Mouse (Mus musculus): ENCODE measurements at regions not wholly inside any gene's neighbourhood (a gene's known extent, or its start where the extent isn't known, plus 50 kb on each side); places are given as distances from the start of the nearest gene placed in this dataset.

- DNase-seq, result no peak
These were observed 122.8 kb upstream of the Efna5 start for GRCm38 (mm10) chr17:63003911-63004310.

- no peak for DNase-seq
These were observed 121.6 kb upstream of the Efna5 start for GRCm38 (mm10) chr17:63002729-63003128.

- DNase-seq, result no peak
These were observed 120.8 kb upstream of the Efna5 start for GRCm38 (mm10) chr17:63001898-63002297.

- peak; percentile 68 for DNase-seq
These were observed 116.6 kb upstream of the Efna5 start for GRCm38 (mm10) chr17:62997691-62998090.

GRCm38 (mm10) chr17:62995316-62995715 lies 114.2 kb upstream of the Efna5 start:
- no peak for DNase-seq

- no peak for DNase-seq
These were observed 111.9 kb upstream of the Efna5 start for GRCm38 (mm10) chr17:62992977-62993376.

GRCm38 (mm10) chr17:62986304-62986703 lies 105.2 kb upstream of the Efna5 start:
- no peak for DNase-seq

GRCm38 (mm10) chr17:62980337-62980736 lies 99.2 kb upstream of the Efna5 start:
- DNase-seq, result no peak

GRCm38 (mm10) chr17:62977561-62977960 lies 96.4 kb upstream of the Efna5 start:
- no peak for DNase-seq

GRCm38 (mm10) chr17:62977136-62977535 lies 96.0 kb upstream of the Efna5 start:
- DNase-seq, result no peak

GRCm38 (mm10) chr17:62974627-62975279 lies 93.6 kb upstream of the Efna5 start:
- DNase-seq, result no peak

- DNase-seq, result no peak
These were observed 87.9 kb upstream of the Efna5 start for GRCm38 (mm10) chr17:62969025-62969424.

GRCm38 (mm10) chr17:62963824-62964223 lies 82.7 kb upstream of the Efna5 start:
- no peak for DNase-seq

GRCm38 (mm10) chr17:62962292-62962618 lies 81.1 kb upstream of the Efna5 start:
- no peak for DNase-seq

GRCm38 (mm10) chr17:62961596-62962291 lies 80.6 kb upstream of the Efna5 start:
- DNase-seq, result no peak

GRCm38 (mm10) chr17:62959146-62959545 lies 78.0 kb upstream of the Efna5 start:
- no peak for DNase-seq

- no peak for DNase-seq
These were observed 66.5 kb upstream of the Efna5 start for GRCm38 (mm10) chr17:62947537-62948193.

GRCm38 (mm10) chr17:62940573-62941252 lies 59.6 kb upstream of the Efna5 start:
- DNase-seq, result no peak

GRCm38 (mm10) chr17:62939930-62940572 lies 58.9 kb upstream of the Efna5 start:
- no peak for DNase-seq

GRCm38 (mm10) chr17:62939171-62939570 lies 58.1 kb upstream of the Efna5 start:
- DNase-seq, result no peak

Data from adrenal gland, postnatal 25 days (tissue).